Mouse (Mus musculus) fibroblast of lung, adult 2 months (primary cell): ENCODE measurements around the gene Gdi2.
A peak's percentile ranks its signal among the peaks of the same experiment; 100 is the strongest.
"Not testable (repeated sequence)": the region's sequence is repeated elsewhere in the genome, so short reads cannot be mapped to it uniquely, and the experiment has no call there.

Experiments used
- DNase-seq: peaks from one replicate; pipeline ENCODE4 v3.0.0-alpha.2; 2011; ENCODE audit warnings: low read depth

Gene Gdi2

DNA sequence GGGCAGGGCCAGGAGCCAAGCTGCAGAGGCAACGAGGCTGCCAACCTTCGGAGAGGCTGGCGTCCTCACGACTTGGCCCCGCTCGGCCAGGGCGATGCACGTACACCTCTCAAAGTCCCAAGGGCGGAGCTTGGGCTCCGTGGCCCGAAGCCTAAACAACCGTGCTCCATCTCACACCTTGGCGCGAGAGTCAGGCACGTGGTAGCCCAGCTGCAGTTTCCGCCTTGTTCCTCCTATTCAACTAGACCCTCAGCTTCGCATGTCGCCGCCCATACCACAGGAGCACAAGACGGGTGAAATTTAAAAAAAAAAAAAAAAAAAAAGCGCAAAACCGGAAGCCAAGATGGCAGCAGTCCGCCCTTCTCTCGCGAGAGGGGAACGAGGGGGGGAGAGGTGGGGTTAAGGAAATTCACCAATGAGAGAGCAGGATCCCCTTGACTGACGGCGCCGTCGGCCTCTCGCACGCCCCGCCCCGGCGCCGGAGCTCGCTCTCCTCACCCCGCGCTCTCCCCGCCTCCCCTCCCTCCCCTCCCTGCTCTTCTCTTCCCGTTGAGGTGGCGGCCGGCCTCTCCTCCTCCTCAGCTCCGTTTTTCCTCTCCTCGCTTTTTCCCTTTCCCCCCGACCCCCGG is at the start of gene Gdi2:
TSS of gene Gdi2 (plus strand) at position 470 of the 629 bp plus-strand sequence.
- peak; percentile 93 for DNase-seq

GRCm38 (mm10) chr13:3495526-3495925 is 42.3 kb upstream of the Gdi2 start:
- peak; percentile 4 for DNase-seq

DNA sequence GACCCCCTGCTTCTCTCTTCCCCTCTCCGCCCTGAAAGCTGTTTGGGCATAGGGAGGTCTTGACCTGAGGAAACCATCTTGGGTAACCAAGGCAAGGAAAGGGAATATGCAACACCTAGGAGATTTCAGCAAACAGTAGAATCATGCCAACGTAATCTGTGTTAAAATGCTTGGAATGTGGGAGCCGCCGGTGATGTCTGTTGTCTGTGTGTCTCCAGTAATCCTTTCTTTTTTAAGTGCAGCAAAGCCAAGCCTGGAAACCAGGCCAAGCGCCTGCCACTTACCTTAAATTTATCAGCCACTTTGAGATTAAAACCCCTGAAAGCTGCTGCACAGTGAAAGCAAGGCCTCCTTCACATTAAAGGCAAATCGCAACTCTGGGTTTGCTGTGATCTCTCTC is 36.8 kb upstream of the Gdi2 start:
- DNase-seq = not testable (repeated sequence)

DNA sequence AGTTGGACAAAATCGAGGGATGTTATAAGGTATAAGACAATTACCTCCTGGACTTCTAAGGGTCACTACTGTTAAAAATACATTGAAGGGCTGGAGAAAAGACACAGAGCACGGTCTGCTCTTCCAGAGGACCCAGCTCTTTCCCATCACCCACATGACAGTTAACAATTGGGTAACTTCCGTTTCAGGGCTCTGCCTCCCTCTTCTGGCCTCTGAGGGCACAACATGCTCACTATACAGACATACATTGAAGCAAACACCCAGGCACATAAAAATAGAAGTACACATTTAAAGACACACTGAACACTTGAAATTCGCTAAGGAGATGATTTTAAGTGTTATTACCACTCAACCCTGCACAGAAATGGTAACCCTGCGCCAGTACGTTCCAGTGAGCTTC is 22.5 kb upstream of the Gdi2 start:
- DNase-seq = not testable (repeated sequence)

GRCm38 (mm10) chr13:3519357-3519756 is 18.5 kb upstream of the Gdi2 start:
- not testable (repeated sequence) for DNase-seq

DNA sequence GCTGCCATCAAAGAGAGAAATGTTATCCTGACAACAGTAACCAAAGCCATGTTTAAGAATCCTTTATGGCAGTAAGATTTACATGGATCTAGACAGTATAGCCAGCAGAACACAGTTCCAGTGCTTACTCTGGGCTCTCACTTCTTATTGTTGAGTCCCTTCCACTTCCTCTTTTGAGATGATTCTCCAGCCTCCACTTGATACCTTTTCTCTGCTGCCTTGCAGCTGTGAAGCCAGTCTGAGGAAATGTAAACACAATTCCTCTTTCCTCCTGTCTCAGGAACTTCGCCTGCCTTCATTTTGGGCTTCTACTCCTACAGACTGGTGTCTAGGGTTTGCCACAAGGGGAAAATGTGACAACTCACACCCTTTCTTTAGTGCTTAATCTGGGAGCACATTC is 17.9 kb upstream of the Gdi2 start:
- DNase-seq = not testable (repeated sequence)

GRCm38 (mm10) chr13:3523459-3523858 is 14.4 kb upstream of the Gdi2 start:
- DNase-seq = no peak

GRCm38 (mm10) chr13:3523946-3524345 is 13.9 kb upstream of the Gdi2 start:
- no peak for DNase-seq

- DNase-seq = no peak
Observed at GRCm38 (mm10) chr13:3525611-3526051, 12.2 kb upstream of the Gdi2 start.

GRCm38 (mm10) chr13:3526328-3526727 is 11.5 kb upstream of the Gdi2 start:
- DNase-seq = no peak

DNA sequence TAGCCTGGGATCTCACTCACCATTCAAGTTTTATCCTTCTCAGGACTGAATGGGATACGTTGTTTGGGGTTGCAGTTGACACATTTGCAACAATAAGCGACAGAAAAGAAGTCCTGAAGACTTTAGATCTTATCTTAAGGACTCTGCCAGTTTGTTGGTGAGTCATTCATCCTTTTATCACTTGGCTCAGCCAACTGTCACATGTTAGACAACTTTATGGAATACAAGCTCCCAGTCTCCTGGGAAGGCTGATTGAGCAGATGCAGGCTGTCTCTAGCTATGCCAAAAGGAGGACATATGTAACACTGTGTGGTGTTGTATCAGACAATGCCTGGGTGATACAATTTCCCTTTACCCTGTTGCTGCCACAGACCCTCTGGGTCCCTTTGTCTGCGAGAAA is 7.4 kb upstream of the Gdi2 start:
- DNase-seq = no peak

DNA sequence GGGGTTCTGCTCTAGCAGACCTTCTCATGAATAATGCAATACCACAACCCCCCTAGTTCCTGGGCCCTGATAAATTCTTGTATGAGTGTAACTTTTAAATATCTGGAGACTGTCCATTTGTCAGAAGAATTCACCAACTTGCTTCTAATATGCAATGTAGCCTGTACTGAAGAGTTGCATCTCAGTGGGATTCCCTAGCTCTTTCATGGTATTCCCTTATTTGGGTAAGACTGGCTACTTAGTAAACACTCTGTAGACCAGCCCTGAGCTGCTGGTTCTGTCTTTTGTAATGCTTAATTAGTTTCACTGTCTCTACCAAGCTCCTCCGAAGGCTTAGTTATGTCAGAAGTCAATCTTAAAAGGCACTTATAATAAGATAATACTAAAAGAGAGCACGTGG is 6.7 kb upstream of the Gdi2 start:
- DNase-seq = not testable (repeated sequence)

GRCm38 (mm10) chr13:3531692-3532320 is 6.1 kb upstream of the Gdi2 start:
- DNase-seq = no peak

- no peak for DNase-seq
Observed at GRCm38 (mm10) chr13:3532451-3532850, 5.4 kb upstream of the Gdi2 start.

- no peak for DNase-seq
Observed at GRCm38 (mm10) chr13:3534146-3534545, 3.7 kb upstream of the Gdi2 start.

GRCm38 (mm10) chr13:3538223-3538968 is 533 bp downstream of the Gdi2 start:
- no peak for DNase-seq

DNA sequence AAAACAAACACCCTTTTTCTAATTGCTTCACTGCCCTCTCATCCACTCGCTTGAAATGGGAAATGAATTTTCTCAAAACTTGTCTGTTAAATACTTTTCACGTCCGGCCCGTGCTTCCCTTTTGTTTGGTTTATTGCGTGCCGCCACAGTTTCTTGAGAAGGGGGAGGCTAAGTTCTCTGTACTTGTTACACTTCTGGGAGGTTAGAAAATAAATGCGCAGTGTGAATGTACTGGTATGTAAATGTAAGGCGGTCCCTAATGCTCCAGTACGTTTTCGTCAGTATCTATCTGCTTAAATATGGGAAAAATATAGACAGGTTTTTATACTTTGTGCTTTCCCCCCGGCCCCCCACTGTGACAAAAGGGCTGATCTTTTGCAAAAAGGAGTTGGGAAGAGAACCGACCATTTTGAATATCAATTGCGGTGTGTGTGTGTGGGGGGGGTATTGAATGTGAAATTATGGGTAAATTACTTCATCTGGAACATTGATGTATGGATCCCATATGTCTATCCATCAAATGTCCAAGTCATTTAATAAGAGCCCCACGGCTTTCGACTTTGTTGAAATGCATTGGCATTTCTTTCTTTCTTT is 1.2 kb downstream of the Gdi2 start:
- DNase-seq = no peak

DNA sequence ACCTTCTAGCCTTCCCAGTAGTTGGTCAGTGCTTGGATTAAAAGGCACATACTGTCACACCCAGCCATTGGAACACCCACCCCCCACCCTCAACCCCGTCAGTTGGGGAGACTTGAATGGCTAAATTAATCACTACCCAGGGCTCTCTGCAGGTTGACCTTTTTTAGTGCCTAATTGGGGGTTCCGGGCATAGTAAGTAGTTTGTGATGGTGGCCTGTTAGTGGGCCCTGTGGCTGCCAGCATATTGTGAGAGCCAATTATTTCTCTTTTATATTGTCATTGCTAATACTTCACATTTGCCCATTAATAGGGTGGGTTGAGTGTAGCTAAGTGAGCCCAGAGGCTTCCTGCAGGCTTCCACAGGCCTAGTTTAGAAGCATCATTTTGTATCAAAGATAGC is 2.3 kb downstream of the Gdi2 start:
- no peak for DNase-seq

GRCm38 (mm10) chr13:3541159-3541782 is 3.4 kb downstream of the Gdi2 start:
- no peak for DNase-seq

- no peak for DNase-seq
Observed at GRCm38 (mm10) chr13:3544077-3544874, 6.4 kb downstream of the Gdi2 start.

DNA sequence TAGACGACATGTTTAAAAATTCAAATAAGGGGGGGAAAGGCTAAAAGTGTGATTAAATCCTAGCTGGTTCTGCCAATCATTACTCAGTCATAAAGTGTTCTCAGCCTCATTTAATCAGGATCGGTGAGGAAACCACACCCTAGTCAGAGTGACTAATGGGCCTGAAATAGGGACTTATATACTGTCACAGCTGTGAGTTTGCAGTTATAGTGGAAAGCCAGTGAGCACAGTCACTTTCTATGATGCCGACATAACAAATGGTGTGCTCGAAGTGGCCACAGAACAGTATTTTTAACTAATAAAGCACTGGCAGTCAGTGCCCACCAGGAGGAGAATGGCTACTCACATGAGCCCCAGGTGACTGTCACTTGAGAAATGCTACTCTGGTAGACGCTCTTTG is 7.1 kb downstream of the Gdi2 start:
- no peak for DNase-seq
